Mouse (Mus musculus): Measurements from ENCODE around the gene Mrpl52.

Gene Mrpl52

GRCm38 (mm10) chr14:54472671-54473070 is 46.0 kb downstream of the Mrpl52 start:
- DNase-seq (ENCODE audit: low spot score in 2 of 2) = no peak

GRCm38 (mm10) chr14:54474744-54475143 is 48.0 kb downstream of the Mrpl52 start:
- DNase-seq (ENCODE audit: low spot score in 2 of 2) = no peak

GRCm38 (mm10) chr14:54475941-54476844 is 49.5 kb downstream of the Mrpl52 start, which contains the start of gene Rem2:
Rem2 (plus strand) TSS chr14:54476100.
- DNase-seq (ENCODE audit: low spot score in 2 of 2) = peak; percentile 51 to 59

DNA sequence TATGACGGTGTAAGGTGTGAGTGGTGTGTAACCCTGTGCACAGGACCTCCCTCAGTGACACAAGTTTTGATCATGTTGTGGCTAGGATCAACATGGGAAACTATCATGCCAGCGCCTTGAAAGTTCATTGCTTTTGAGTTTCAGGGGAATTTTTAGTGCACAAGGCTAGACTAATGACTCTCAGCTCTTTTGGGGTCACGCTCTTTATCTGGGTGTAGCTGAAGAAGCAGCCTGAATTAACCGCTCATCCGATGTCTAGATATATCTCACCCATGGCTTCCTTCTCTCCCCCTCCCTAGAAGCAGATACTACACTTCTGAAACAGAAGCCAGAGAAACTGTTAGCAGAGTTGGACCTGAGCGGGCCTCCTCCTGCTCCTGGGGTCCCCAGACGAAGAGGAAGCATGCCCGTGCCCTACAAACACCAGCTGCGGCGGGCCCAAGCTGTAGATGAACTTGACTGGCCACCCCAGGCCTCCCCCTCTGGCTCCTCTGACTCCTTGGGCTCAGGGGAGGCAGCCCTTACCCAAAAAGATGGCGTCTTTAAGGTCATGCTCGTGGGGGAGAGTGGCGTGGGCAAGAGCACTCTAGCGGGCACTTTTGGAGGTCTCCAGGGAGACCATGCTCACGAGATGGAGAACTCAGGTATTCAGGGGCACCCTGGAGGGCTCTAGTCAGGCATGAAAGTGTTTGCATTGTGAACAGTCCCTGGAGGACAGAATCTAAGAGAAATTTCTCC is 50.6 kb downstream of the Mrpl52 start:
- no peak for DNase-seq (ENCODE audit: low spot score in 2 of 2)

Measured in frontal cortex, postnatal 14 days (tissue).